Mouse (Mus musculus) liver, embryonic 11.5 days (tissue): Measurements from ENCODE around the gene Lrrn2. TPM values are rescaled to one million over a fixed set of nuclear protein-coding genes. Genes with fewer than 3 reads are reported as not detected.

Source experiments
- ATAC-seq: fragments of 200-750 bp; cut with Nextera tagmentation; replicated peaks from 2 replicates; pipeline ENCODE4 v1.8.0; 2017; ENCODE audit warnings: moderate number of reproducible peaks, mild to moderate bottlenecking, moderate TSS enrichment, moderate library complexity; ENCODE audit not compliant: low FRiP score
- DNase-seq: peaks from one replicate; pipeline ENCODE4 v3.0.0-alpha.2; 2017; ENCODE audit warnings: low spot score
- H3K27ac ChIP-seq: fragments of 300-500 bp; sonication (generic); 2 replicates; pipeline ENCODE4 v1.5.1; 2014; ENCODE audit warnings: mild to moderate bottlenecking, low read depth, low read length, control low read depth
- H3K27me3 ChIP-seq: fragments of 300-500 bp; sonication (generic); replicated peaks from 2 replicates; pipeline ENCODE4 v1.6.1; 2014; ENCODE audit warnings: low read length, mixed read lengths; ENCODE audit not compliant: control insufficient read depth, insufficient read depth
- H3K36me3 ChIP-seq: fragments of 300-500 bp; sonication (generic); 2 replicates; pipeline ENCODE4 v1.6.1; 2014; ENCODE audit warnings: mild to moderate bottlenecking, low read length, moderate library complexity, mixed read lengths; ENCODE audit not compliant: control insufficient read depth, insufficient read depth
- H3K4me1 ChIP-seq: fragments of 300-500 bp; sonication (generic); replicated peaks from 2 replicates; pipeline ENCODE4 v1.6.1; 2014; ENCODE audit warnings: low read length, mixed read lengths; ENCODE audit not compliant: control insufficient read depth, insufficient read depth
- H3K4me2 ChIP-seq: fragments of 300-500 bp; sonication (generic); 2 replicates; pipeline ENCODE4 v1.6.1; 2014; ENCODE audit warnings: mild to moderate bottlenecking, control low read depth, moderate library complexity
- H3K4me3 ChIP-seq: fragments of 300-500 bp; sonication (generic); 2 replicates; pipeline ENCODE4 v1.5.1; 2014; ENCODE audit warnings: low read depth, low read length, control low read depth
- H3K9ac ChIP-seq: fragments of 300-500 bp; sonication (generic); 2 replicates; pipeline ENCODE4 v1.6.1; 2014; ENCODE audit warnings: low read depth, low read length, control low read depth
- H3K9me3 ChIP-seq: fragments of 300-500 bp; sonication (generic); 2 replicates; pipeline ENCODE4 v1.6.1; 2016; ENCODE audit warnings: low read length, inconsistent platforms, mixed read lengths; ENCODE audit not compliant: control insufficient read depth
- WGBS: fragments of 180-500 bp; shearing (Covaris S2); extraction: QIAGEN DNeasy Blood & Tissue Kit; methylation state at CpG from one replicate; pipeline ENCODE4 v1.1.7; 2014; 5-methylcytosine and 5-hydroxymethylcytosine counted together
- polyA plus RNA-seq: library from polyadenylated mRNA; unstranded; fragments of >200 nt; fragmentation: Nextera tagmentation; extraction: Ambion mirVana; gene quantifications from 2 replicates; pipeline ENCODE4 v1.2.1, GENCODE M21; 2014

Gene Lrrn2
- polyA plus RNA-seq, 1 experiment from 2014 or later = 1.3 TPM

DNA sequence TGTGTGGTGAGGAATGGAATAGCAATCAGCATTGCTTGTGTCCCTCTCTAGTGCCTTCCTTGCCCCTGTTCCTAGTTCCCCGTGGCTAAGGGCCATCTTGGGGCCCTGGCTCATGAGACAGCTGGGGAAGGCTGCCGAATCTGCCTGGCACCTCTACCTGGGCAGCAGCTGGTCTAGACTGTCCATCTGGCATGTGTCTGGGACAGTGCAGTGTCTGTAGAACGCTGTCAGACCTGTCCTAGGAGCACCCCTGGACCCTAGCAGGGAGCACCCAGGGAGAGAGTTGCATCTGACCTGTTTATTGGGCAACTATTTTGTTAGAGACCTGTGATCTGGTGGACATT, 48.8 kb downstream of the Lrrn2 start:
- DNase-seq = no peak
- Histone ChIP-seq H3K4me2 (no peak overlapping the region), H3K27me3 (no peaks in the 10 kb centered on the region), H3K27ac (no peak overlapping the region), H3K4me1 (no peaks in the 10 kb centered on the region), H3K4me3 (no peak overlapping the region), H3K9me3 (no peaks in the 10 kb centered on the region), H3K9ac (no peak overlapping the region), H3K36me3 (no peaks in the 10 kb centered on the region)
- ATAC-seq = no peak
- 64% methylated on average over 3 of the region's 3 CpGs for WGBS

DNA sequence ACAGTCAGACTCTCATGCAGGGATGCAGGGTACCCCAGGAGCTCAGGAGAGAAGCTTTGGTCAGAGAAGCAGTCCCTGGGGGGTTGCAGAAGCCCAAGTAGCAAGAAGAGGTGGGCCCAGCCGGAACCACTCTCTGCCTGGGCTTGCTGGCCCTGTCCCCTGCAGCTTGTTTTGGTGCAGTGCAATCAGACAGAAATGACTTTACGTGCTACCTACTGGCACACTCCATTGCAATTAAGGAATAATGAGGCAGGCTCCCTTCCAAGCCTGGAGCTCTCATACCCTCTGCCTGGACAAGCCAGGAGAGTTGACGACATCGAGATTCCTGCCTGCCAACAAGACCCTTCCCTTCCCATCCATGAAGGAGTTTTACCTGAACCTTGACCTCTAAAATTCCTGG, 50.2 kb downstream of the Lrrn2 start:
- Histone ChIP-seq H3K27me3 (no peaks in the 10 kb centered on the region), H3K9me3 (no peaks in the 10 kb centered on the region), H3K27ac (no peak overlapping the region), H3K4me1 (no peaks in the 10 kb centered on the region), H3K36me3 (no peaks in the 10 kb centered on the region), H3K4me2 (no peak overlapping the region), H3K4me3 (no peak overlapping the region), H3K9ac (no peak overlapping the region)
- DNase-seq = no peak
- WGBS = 74% methylated on average over 4 of the region's 4 CpGs
- no peak for ATAC-seq

DNA sequence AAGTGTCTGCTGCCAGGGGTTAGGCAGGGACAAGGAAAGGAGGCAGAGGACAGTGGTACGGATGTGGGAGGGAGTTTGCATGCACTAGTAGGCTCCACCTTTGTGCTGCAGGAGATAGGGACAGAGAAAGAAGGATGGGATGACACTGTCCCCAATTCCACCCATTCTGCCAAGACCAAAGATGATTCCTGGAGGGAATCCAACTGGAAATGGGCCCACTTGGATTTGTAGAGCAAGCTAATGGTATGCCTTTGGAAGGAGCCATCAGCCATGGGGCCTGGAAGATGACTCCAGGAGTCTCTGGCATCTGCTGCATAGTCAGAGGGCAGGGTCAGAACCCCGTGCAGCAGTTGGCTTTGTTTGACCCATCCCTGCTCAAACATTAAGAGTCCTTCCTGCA, 52.3 kb downstream of the Lrrn2 start:
- no peaks in the 10 kb centered on the region for H3K4me1 ChIP-seq
- no peak overlapping the region for H3K4me3 ChIP-seq
- no peak overlapping the region for H3K9ac ChIP-seq
- no peak overlapping the region for H3K27ac ChIP-seq
- 53% methylated on average over 2 of the region's 2 CpGs for WGBS
- H3K27me3 ChIP-seq = no peaks in the 10 kb centered on the region
- H3K4me2 ChIP-seq = no peak overlapping the region
- ATAC-seq (no peak), DNase-seq (no peak)
- no peaks in the 10 kb centered on the region for H3K36me3 ChIP-seq
- no peaks in the 10 kb centered on the region for H3K9me3 ChIP-seq

DNA sequence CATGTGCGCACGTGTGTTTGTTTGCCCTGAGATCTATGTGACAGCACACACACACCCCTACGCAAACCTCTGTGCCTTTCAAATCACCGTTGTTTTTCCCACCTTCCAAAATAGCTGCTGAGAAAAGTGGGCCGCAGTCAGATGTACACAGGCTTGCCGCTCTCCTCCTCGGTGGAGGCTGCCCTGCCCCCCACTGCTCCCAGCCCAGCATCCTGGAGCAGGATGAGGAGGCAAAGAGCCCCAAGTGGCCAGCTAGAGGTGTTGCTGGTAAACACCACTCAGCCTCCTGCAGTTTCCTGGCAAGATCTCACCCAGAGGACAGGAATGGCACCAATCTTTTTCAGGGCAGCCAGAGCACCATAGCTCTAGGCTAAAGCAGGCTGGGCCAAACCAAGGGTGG, 54.8 kb downstream of the Lrrn2 start:
- Histone ChIP-seq H3K4me2 (no peak overlapping the region), H3K27me3 (no peaks in the 10 kb centered on the region), H3K27ac (no peak overlapping the region), H3K4me1 (no peaks in the 10 kb centered on the region), H3K4me3 (no peak overlapping the region), H3K9me3 (no peaks in the 10 kb centered on the region), H3K9ac (no peak overlapping the region), H3K36me3 (no peaks in the 10 kb centered on the region)
- no peak for DNase-seq
- 36% methylated on average over 7 of the region's 7 CpGs for WGBS
- no peak; the same call in 1 of the 2 replicates for ATAC-seq

DNA sequence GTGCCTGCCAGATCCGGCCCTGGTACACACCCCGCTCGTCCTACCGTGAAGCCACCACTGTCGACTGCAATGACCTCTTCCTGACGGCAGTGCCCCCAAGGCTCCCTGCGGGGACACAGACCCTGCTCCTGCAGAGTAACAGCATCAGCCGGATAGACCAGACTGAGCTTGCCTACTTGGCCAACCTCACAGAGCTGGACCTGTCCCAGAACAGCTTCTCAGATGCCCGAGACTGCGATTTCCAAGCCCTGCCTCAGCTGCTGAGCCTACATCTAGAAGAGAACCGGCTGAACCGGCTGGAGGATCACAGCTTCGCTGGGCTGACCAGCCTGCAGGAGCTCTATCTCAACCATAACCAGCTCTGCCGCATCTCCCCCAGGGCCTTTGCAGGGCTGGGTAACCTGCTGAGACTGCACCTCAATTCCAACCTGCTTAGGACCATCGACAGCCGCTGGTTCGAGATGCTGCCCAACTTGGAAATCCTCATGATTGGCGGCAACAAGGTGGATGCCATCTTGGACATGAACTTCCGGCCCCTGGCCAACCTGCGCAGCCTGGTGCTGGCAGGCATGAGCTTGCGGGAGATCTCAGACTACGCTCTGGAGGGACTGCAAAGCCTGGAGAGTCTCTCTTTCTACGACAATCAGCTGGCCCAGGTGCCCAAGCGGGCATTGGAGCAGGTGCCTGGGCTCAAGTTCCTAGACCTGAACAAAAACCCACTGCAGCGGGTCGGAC, 57.4 kb downstream of the Lrrn2 start:
- Histone ChIP-seq H3K9ac (no peak overlapping the region), H3K27ac (no peak overlapping the region), H3K4me2 (no peak overlapping the region), H3K4me1 (no peaks in the 10 kb centered on the region), H3K9me3 (no peaks in the 10 kb centered on the region), H3K4me3 (no peak overlapping the region), H3K36me3 (no peaks in the 10 kb centered on the region), H3K27me3 (no peaks in the 10 kb centered on the region)
- ATAC-seq (no peak), DNase-seq (no peak)
- WGBS = 82% methylated on average over 26 of the region's 26 CpGs

DNA sequence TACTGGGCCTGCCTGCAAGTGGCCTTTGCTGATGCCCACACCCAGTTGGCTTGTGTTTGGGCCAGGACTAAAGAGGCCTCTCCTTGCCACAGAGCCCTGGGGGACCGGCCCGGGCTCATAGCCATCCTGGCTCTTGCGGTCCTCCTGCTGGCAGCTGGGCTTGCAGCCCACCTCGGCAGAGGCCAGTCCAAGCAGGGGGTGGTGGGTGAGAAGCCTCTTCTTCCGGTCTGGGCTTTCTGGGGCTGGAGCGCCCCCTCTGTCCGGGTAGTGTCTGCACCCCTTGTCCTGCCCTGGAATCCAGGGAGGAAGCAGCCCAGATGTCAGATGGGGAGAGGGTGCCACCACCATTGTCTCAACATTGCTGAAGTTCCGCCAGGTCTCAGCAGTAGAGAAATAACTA, 58.9 kb downstream of the Lrrn2 start:
- no peak for ATAC-seq
- DNase-seq = no peak
- Histone ChIP-seq H3K27ac (no peak overlapping the region), H3K4me2 (no peak overlapping the region), H3K9ac (no peak overlapping the region), H3K27me3 (no peaks in the 10 kb centered on the region), H3K4me1 (no peaks in the 10 kb centered on the region), H3K36me3 (no peaks in the 10 kb centered on the region), H3K4me3 (no peak overlapping the region), H3K9me3 (no peaks in the 10 kb centered on the region)
- 68% methylated on average over 8 of the region's 8 CpGs for WGBS

DNA sequence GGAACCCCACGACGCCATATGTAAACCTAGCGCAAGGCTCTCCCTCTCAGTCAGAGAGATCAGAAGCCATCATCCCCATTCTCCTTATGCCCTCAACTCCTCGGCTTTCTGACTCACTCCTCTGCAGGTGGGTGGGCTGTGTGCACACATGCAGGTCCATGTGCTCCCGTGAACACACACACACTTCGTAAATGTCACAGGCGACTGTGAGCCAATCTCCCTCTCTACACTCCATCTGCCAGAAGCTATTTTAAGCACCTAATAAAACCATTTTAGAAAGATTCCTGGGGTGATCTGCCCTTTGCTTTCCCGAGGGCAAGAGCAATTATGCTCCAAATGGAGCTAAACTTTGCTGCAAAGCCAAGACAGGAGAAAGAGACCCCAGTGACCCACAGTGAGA, 65.8 kb downstream of the Lrrn2 start:
- ATAC-seq (no peak), DNase-seq (no peak)
- no peaks in the 10 kb centered on the region for H3K9me3 ChIP-seq
- H3K4me2 ChIP-seq = no peak overlapping the region
- H3K4me3 ChIP-seq = no peak overlapping the region
- H3K4me1 ChIP-seq = no peaks in the 10 kb centered on the region
- no peak overlapping the region for H3K27ac ChIP-seq
- H3K36me3 ChIP-seq = no peaks in the 10 kb centered on the region
- WGBS = 63% methylated on average over 8 of the region's 8 CpGs
- no peak overlapping the region for H3K9ac ChIP-seq
- no peaks in the 10 kb centered on the region for H3K27me3 ChIP-seq

DNA sequence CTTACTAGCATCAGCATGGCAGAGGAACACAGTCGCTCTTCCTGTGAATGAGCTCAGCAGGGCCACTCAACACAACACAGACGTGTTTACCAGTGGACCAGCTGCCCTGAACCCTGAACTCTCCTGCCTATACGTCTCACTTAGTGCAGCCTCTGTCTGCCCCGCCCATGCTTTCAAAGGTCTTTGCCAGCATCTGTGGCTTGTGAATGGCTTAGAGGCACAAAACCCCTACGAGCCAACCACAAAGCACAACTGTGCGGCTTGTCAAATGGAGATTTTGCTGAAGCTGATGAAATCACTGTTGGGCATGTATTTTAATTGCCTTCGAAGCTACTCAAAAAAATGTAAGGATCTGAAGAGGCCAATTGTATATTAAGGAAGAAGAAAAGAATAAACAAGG, 67.7 kb downstream of the Lrrn2 start:
- WGBS = 70% methylated on average over 7 of the region's 7 CpGs
- H3K36me3 ChIP-seq = no peaks in the 10 kb centered on the region
- ATAC-seq = no peak
- no peaks in the 10 kb centered on the region for H3K27me3 ChIP-seq
- H3K27ac ChIP-seq = no peak overlapping the region
- H3K4me2 ChIP-seq = no peak overlapping the region
- no peaks in the 10 kb centered on the region for H3K9me3 ChIP-seq
- H3K4me3 ChIP-seq = no peak overlapping the region
- H3K9ac ChIP-seq = no peak overlapping the region
- H3K4me1 ChIP-seq = no peaks in the 10 kb centered on the region
- no peak for DNase-seq

DNA sequence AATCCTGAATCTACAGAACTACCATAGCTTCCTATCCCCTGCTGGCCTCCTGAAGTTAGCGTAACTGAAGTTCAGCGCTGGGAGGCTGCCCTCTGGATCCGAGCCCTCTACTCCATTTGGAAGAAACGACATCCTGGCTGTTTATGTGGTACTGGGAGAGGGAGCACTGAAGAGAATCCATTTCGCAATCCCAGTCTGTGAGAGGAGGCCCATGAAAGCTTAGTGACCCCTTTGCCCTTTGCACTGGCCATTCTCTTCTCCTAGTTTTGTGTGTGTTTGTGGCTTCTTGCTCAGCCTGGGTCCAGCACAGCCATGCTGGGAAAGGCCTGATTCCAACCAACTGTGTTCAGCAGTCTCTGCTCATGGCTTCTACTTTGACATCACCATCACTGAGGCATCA, 76.7 kb downstream of the Lrrn2 start:
- H3K36me3 ChIP-seq = no peaks in the 10 kb centered on the region
- no peak overlapping the region for H3K4me3 ChIP-seq
- no peaks in the 10 kb centered on the region for H3K4me1 ChIP-seq
- 72% methylated on average over 5 of the region's 5 CpGs for WGBS
- no peaks in the 10 kb centered on the region for H3K9me3 ChIP-seq
- no peak overlapping the region for H3K4me2 ChIP-seq
- DNase-seq (no peak), ATAC-seq (0 out of 2 replicates have a peak, but pooled peaks have one; percentile 15)
- no peaks in the 10 kb centered on the region for H3K27me3 ChIP-seq
- H3K9ac ChIP-seq = no peak overlapping the region
- no peak overlapping the region; the same call in 1 of the 2 replicates for H3K27ac ChIP-seq
